Mouse (Mus musculus) midbrain, embryonic 13.5 days (tissue): ENCODE results near the gene 5730596B20Rik. TPM values are rescaled to one million over a fixed set of nuclear protein-coding genes. Genes with fewer than 3 reads are reported as not detected.

Source experiments
- ATAC-seq: fragments of 200-750 bp; cut with Nextera tagmentation; 2 replicates; pipeline ENCODE4 v1.8.0; 2017; ENCODE audit warnings: mild to moderate bottlenecking, moderate TSS enrichment, moderate library complexity
- H3K27ac ChIP-seq: fragments of 300-500 bp; sonication (generic); 2 replicates; pipeline ENCODE4 v1.5.1; 2015; ENCODE audit warnings: inconsistent platforms, mild to moderate bottlenecking, moderate library complexity
- H3K27me3 ChIP-seq: fragments of 300-500 bp; sonication (generic); 2 replicates; pipeline ENCODE4 v1.6.1; 2015; ENCODE audit warnings: mild to moderate bottlenecking, inconsistent platforms
- H3K36me3 ChIP-seq: fragments of 300-500 bp; sonication (generic); 2 replicates; pipeline ENCODE4 v1.6.1; 2015; ENCODE audit warnings: mild to moderate bottlenecking, inconsistent platforms
- H3K4me1 ChIP-seq: fragments of 300-500 bp; sonication (generic); replicated peaks from 2 replicates; pipeline ENCODE4 v1.6.1; 2015; ENCODE audit warnings: inconsistent platforms
- H3K4me2 ChIP-seq: fragments of 300-500 bp; sonication (generic); replicated peaks from 2 replicates; pipeline ENCODE4 v1.6.1; 2015; ENCODE audit warnings: moderate library complexity, mild to moderate bottlenecking, inconsistent platforms
- H3K4me3 ChIP-seq: fragments of 300-500 bp; sonication (generic); replicated peaks from 2 replicates; pipeline ENCODE4 v1.5.1; 2015; ENCODE audit warnings: mild to moderate bottlenecking, inconsistent platforms
- H3K9ac ChIP-seq: fragments of 300-500 bp; sonication (generic); replicated peaks from 2 replicates; pipeline ENCODE4 v1.6.1; 2015; ENCODE audit warnings: mild to moderate bottlenecking, inconsistent platforms
- H3K9me3 ChIP-seq: fragments of 300-500 bp; sonication (generic); 2 replicates; pipeline ENCODE4 v1.6.1; 2016; ENCODE audit warnings: mild to moderate bottlenecking, inconsistent platforms
- WGBS: fragments of 180-500 bp; shearing (Covaris S2); methylation state at CpG from one replicate; pipeline ENCODE4 v1.1.7; 2015; 5-methylcytosine and 5-hydroxymethylcytosine counted together
- polyA plus RNA-seq: library from polyadenylated mRNA; unstranded; fragments of >200 nt; fragmentation: Nextera tagmentation; extraction: Ambion mirVana; gene quantifications from 2 replicates; pipeline ENCODE4 v1.2.1, GENCODE M21; 2015

5730596B20Rik gene
- polyA plus RNA-seq, 1 experiment from 2014 or later = not detected

GRCm38 (mm10) chr6:52206882-52207683 is 29.8 kb downstream of the 5730596B20Rik start:
- WGBS = 4% methylated on average over 4 of the region's 4 CpGs
- H3K4me2 ChIP-seq = no peak overlapping the region
- peaks cover 100% of the 10 kb centered on the region for H3K27me3 ChIP-seq
- H3K4me3 ChIP-seq = no peak overlapping the region
- H3K9me3 ChIP-seq = no peaks in the 10 kb centered on the region
- ATAC-seq = no peak
- H3K27ac ChIP-seq = no peak overlapping the region
- H3K4me1 ChIP-seq = peaks cover 15% of the 10 kb centered on the region
- H3K9ac ChIP-seq = no peak overlapping the region
- H3K36me3 ChIP-seq = no peaks in the 10 kb centered on the region

GRCm38 (mm10) chr6:52207684-52207976 is 30.3 kb downstream of the 5730596B20Rik start:
- Histone ChIP-seq H3K27me3 (peaks cover 100% of the 10 kb centered on the region), H3K27ac (no peak overlapping the region), H3K4me1 (peaks cover 15% of the 10 kb centered on the region), H3K36me3 (no peaks in the 10 kb centered on the region), H3K4me3 (no peak overlapping the region), H3K9me3 (no peaks in the 10 kb centered on the region), H3K9ac (no peak overlapping the region), H3K4me2 (no peak overlapping the region)
- ATAC-seq = no peak

GRCm38 (mm10) chr6:52208072-52208867 is 31.0 kb downstream of the 5730596B20Rik start, which contains the start of gene Hoxa6:
TSS of gene Hoxa6 (minus strand) at chr6:52208722.
- Histone ChIP-seq H3K27me3 (peaks cover 100% of the 10 kb centered on the region), H3K4me3 (no peak within 1 kb of the TSS; the same call in 1 of the 2 replicates), H3K9me3 (no peaks in the 10 kb centered on the region), H3K9ac (no peak within 1 kb of the TSS), H3K27ac (no peak within 1 kb of the TSS), H3K4me1 (peaks cover 15% of the 10 kb centered on the region), H3K4me2 (peak within 1 kb of the TSS; percentile 29; the same call in 1 of the 2 replicates), H3K36me3 (no peaks in the 10 kb centered on the region)
- WGBS = 1% methylated on average over 47 of the region's 47 CpGs
- no peak for ATAC-seq

DNA sequence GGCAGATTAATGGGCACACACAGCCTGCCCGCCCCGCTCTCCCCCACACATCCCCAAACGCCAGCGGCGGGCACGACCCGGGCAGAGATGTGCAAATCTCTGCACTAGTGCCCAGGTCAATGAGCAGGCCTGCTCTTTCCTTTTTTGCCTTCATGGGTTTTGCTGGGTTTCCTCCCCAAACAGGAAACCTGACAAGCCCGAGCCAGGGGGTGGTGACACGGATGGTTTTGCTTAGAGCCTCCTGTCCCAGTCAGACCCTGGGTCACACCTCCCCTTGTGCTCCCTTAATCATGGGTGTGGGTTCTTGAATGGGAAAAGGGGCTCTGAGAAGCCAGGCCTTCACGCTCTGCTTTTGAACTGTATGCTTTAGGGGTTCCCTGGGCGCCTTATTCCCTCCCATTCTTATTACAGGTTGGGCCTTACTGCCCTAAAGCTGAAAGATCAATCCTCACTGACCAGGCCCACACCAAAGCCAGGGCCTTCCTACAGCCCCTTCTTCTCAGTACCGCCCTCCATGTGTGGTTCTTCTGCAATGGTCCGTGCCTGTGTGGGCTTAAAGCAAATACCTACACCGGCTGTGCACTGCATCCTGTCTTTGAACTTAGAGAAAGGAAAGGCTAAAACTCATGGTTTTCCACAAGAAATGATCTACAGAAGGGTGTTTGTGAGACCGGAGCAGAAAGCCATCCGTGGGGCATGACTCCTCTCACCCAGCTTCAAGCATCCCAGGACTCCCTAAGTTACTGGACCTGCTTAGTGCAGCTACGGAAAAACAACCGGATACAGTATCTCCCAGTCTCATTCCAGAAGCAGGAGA is 31.8 kb downstream of the 5730596B20Rik start:
- Histone ChIP-seq H3K4me1 (peaks cover 10% of the 10 kb centered on the region), H3K27me3 (peaks cover 100% of the 10 kb centered on the region), H3K36me3 (no peaks in the 10 kb centered on the region), H3K4me2 (peak overlapping the region; percentile 29; the same call in 1 of the 2 replicates), H3K27ac (no peak overlapping the region), H3K4me3 (no peak overlapping the region; the same call in 1 of the 2 replicates), H3K9me3 (no peaks in the 10 kb centered on the region), H3K9ac (no peak overlapping the region)
- WGBS = 1% methylated on average over 18 of the region's 18 CpGs
- ATAC-seq = no peak

GRCm38 (mm10) chr6:52209685-52210046 is 32.4 kb downstream of the 5730596B20Rik start:
- H3K9me3 ChIP-seq = no peaks in the 10 kb centered on the region
- peaks cover 100% of the 10 kb centered on the region for H3K27me3 ChIP-seq
- H3K36me3 ChIP-seq = no peaks in the 10 kb centered on the region
- no peak overlapping the region for H3K4me3 ChIP-seq
- 7% methylated on average over 12 of the region's 12 CpGs for whole genome bisulfite sequencing
- H3K9ac ChIP-seq = no peak overlapping the region
- no peak for ATAC-seq
- H3K4me2 ChIP-seq = no peak overlapping the region
- H3K4me1 ChIP-seq = 0 out of 2 replicates have a peak, but pooled peaks cover 6% of the 10 kb centered on the region
- H3K27ac ChIP-seq = no peak overlapping the region

GRCm38 (mm10) chr6:52211170-52211935 is 34.1 kb downstream of the 5730596B20Rik start:
- 0 out of 2 replicates have a peak, but pooled peaks cover 6% of the 10 kb centered on the region for H3K4me1 ChIP-seq
- no peak overlapping the region for H3K9ac ChIP-seq
- no peak overlapping the region for H3K27ac ChIP-seq
- H3K9me3 ChIP-seq = no peaks in the 10 kb centered on the region
- no peaks in the 10 kb centered on the region for H3K36me3 ChIP-seq
- 1% methylated on average over 37 of the region's 37 CpGs for whole genome bisulfite sequencing
- H3K27me3 ChIP-seq = peaks cover 100% of the 10 kb centered on the region
- peak; percentile 53; the same call in 1 of the 2 replicates for ATAC-seq
- H3K4me2 ChIP-seq = no peak overlapping the region
- H3K4me3 ChIP-seq = no peak overlapping the region

DNA sequence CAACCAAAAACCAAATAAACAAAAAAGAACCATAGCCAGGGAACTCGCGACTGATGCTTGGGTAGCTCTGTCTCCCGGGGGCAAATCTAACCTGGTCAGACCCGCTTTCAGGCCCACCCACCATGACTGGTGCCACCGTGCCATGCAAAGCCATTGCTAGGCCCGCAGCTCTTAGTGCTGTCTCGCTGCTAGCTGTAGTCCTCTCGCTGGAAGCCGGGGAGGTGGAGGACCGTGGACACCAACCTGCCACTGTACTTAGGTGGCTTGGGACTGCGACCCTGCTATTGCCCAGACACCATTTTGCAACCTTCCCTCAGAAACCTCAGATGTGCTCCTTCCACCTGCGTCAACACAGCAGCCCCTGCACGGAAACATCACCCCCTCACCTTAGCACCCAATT is 34.7 kb downstream of the 5730596B20Rik start:
- ATAC-seq = no peak
- Histone ChIP-seq H3K4me2 (no peak overlapping the region), H3K27ac (no peak overlapping the region)

DNA sequence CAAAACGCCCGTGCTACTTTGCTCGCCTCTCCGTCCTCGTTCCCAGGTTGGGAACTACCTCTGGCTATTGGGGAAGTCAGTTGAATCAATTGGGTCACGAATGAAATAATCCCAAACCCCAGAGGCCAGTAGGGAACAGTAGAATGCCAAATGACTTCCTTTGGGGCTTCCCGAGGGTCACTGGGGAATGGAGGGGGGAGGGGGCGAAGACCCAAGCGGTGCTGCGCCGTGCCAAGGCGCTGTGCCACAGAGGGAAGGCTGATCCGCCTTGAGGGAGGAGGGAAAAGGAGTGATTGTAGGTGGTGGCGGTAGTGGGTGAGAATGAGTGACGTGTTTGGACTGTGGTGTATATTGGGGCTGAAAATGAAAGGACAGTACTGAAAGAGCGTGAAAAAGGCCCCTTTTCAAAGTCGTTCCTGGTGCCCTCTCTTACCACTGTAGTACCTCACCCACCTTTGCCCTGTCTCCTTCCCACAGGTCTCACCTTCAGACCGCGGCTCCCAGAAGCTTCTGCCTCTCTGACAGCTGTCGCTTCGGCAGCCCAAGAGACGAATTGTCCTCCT is 35.3 kb downstream of the 5730596B20Rik start:
- H3K4me1 ChIP-seq = peaks cover 15% of the 10 kb centered on the region
- no peak overlapping the region for H3K27ac ChIP-seq
- H3K36me3 ChIP-seq = no peaks in the 10 kb centered on the region
- 3% methylated on average over 22 of the region's 22 CpGs for WGBS
- no peak for ATAC-seq
- H3K9ac ChIP-seq = no peak overlapping the region
- H3K4me3 ChIP-seq = no peak overlapping the region
- H3K27me3 ChIP-seq = peaks cover 100% of the 10 kb centered on the region
- H3K9me3 ChIP-seq = no peaks in the 10 kb centered on the region
- H3K4me2 ChIP-seq = no peak overlapping the region

More for the DNA sequence above, 34.7 kb downstream of the 5730596B20Rik start:
- Histone ChIP-seq H3K4me1 (peaks cover 9% of the 10 kb centered on the region), H3K9me3 (no peaks in the 10 kb centered on the region), H3K36me3 (no peaks in the 10 kb centered on the region), H3K4me3 (no peak overlapping the region), H3K27me3 (peaks cover 100% of the 10 kb centered on the region), H3K9ac (no peak overlapping the region)
- 4% methylated on average over 13 of the region's 13 CpGs for WGBS

DNA sequence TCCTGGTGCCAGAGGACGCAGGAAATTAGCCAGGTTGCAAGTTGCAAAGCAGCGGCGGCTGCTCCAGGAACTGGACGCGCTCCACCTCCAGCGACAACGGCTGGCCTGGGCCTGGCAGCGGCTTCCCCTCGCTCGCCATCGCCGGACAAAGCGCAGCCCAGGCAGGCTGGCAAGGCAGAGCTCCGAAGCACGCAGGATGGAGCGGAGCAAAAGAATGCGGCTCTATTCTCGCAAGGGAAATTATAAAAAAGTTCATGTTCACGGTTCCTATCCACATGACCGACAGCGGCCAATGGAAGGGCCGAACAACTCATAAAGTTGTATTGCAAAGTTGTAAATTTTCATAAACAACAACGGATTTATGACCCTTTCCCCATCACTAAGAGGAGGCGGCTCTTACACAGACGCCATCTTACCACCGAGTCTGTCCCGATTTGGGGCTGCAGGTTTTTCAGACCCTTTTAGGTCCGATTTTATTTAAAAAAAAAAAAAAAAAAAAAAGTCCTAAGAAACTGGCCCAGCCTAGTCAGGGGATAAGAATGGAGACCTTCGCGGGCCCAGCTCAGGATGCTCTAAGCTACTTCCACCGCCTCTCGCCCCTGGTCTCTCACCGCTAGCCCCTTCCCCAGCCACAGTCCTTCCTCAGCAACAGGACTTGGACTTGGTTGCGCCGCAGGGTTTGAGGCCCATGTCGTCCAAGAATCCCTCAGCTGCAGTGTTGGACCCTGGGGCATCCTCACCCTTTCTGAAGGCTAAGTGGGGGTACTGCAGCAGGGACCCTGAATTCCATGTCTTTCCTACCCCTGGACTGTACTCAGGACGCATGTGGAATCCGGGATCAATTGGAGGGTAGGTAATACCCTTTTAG is 36.1 kb downstream of the 5730596B20Rik start, which contains the start of the genes Hoxa3 and Gm28308:
Gene Hoxa3 (minus strand): TSS at position 218 of the 868 bp plus-strand sequence.
Gene Gm28308 (minus strand): TSS at position 221 of the 868 bp plus-strand sequence.
- H3K9ac ChIP-seq = no peak within 1 kb of the TSS

DNA sequence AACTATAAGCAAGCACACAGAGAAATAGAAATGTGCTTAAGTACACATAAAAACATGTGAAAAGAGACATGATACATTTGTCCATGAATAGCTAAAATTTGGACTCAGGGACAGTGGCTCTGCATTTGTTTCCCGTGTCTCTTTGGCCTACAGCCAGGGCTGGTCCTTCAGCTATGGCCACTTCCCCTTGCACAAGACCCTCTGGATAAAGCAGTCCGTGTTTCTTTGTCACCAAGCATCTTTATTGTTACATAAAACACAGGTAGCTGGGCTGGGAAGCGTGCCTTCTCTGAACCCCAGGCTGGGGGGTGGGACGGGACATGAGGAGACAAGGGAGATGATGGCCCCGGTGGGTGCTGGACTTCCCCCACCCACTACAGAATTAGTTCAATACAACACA is 37.0 kb downstream of the 5730596B20Rik start:
- Histone ChIP-seq H3K36me3 (no peaks in the 10 kb centered on the region), H3K4me1 (peaks cover 9% of the 10 kb centered on the region), H3K27ac (no peak overlapping the region), H3K4me2 (no peak overlapping the region), H3K4me3 (no peak overlapping the region), H3K27me3 (peaks cover 100% of the 10 kb centered on the region), H3K9ac (no peak overlapping the region), H3K9me3 (no peaks in the 10 kb centered on the region)
- ATAC-seq = no peak
- WGBS = 11% methylated on average over 5 of the region's 5 CpGs

More for the DNA sequence above, 36.1 kb downstream of the 5730596B20Rik start, which contains the start of the genes Hoxa3 and Gm28308:
- no peaks in the 10 kb centered on the region for H3K36me3 ChIP-seq
- H3K9me3 ChIP-seq = no peaks in the 10 kb centered on the region
- peaks cover 100% of the 10 kb centered on the region for H3K27me3 ChIP-seq
- 2% methylated on average over 38 of the region's 38 CpGs for WGBS
- H3K4me1 ChIP-seq = peaks cover 15% of the 10 kb centered on the region
- no peak within 1 kb of the TSS for H3K4me2 ChIP-seq
- no peak within 1 kb of the TSS for H3K27ac ChIP-seq
- no peak for ATAC-seq
- H3K4me3 ChIP-seq = no peak within 1 kb of the TSS
